Mouse (Mus musculus) ES-E14 (cell line): ENCODE results near the gene Gps2.

Experiments
- MAFK ChIP-seq: IDR thresholded peaks from 2 replicates; pipeline ENCODE4 v1.6.1; 2014; ENCODE audit warnings: mild to moderate bottlenecking, low read depth, low read length, inconsistent platforms; ENCODE audit not compliant: insufficient read depth
- ZC3H11A ChIP-seq: IDR thresholded peaks from 2 replicates; pipeline ENCODE4 v1.6.1; 2012; ENCODE audit warnings: low read depth, mild to moderate bottlenecking, inconsistent platforms, low read length, borderline replicate concordance

DNA sequence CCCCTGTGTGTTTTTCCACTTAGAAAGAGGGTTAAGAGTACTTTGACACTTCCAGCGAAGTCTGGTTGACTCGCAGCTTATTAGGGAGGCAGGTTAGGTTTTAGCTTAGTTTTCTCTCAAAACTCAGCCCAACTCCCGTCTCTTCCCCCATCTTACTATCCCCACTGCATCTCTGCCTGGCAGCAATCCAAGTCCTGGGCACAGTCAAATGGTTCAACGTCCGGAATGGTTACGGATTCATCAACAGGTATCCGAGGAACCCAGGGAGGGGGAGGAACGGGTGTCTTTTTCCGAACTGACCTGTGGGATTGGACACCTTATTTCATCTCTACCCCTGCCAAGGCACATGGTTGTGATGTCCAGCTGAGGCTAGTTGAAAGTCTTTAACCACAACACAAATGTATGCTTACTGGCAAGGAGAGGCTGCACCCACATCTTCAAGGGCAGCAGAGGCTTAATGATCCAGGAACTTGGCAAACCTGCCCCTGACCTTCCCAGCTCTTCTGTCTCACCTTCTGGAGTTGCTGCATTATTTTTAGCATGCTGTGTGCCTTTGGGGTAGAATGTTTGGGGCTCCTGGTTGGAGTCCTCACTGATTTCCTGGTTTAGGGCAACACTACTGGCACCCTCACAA, 23.1 kb downstream of the Gps2 start:
- TF ChIP-seq MAFK (no peak), ZC3H11A (no peak)
